Mouse (Mus musculus): Measurements from ENCODE around the gene Wdr54.

Wdr54 gene

DNA sequence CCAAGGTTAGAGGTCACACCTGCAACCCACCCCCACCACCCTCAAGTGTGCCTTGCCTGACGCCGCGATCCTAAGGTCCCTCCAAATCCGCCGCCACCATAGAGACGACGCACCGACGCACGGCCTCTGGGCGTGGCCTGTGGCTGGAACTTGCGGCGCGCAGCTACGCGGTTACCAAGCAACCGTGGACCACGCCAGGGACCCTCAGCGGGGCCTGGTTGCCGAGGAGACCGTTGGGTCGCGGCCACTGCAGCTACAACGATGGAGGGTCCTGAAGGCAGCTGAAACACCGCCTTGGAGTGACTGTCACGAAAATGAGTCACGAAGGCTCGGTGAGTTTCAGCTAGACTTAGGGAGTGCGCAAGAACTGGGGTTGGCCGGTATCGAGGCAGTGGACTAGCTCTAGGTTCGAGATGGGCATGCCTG is at the start of gene Wdr54, which contains the start of gene 1700003E16Rik:
Gene Wdr54 (minus strand): TSS at position 139 of the 426 bp plus-strand sequence.
Gene 1700003E16Rik (plus strand): TSS at position 146 of the 426 bp plus-strand sequence.
- peak; percentile 18 to 49 for DNase-seq (ENCODE audit: low spot score in 2 of 2)

DNA sequence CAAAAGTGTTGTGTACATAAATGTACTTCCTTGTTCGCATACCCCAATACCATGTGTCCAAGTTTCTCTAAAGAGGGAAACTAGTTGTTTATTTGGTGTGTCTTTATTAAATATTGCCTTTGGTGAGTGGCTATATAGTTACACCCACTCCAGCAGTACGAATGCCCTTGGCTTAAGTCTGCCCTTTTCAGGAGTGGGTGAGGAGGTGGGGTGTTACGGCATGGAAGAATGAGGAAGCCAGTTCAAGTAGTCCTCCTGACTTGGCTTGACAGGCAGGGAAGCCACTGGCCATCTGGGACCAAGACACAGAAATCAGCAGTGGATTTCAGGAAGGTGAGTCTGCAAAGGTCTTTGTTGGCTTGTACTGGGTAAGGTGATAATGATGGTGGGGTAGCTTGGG is 49.7 kb upstream of the Wdr54 start:
- DNase-seq (ENCODE audit: low spot score in 2 of 2): no peak

DNA sequence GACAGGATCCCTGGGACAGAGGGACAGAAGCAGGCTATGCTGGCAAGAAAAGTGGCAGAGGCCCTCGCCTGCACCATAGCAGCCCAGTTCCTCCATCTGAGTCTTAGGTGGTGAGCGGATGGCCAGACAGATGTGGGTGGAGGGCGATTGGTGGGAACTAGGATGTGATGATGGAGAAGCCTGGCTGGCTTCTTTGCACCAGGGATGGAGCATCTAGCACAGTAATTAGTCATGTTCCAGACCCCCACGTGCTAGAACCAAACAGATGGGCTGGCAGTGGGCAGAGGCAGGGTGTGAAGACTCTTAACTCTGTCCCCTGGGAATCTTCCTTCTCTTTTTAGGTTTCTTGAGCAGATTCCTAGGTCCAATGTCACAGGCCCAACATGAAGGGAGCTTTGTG is 47.1 kb upstream of the Wdr54 start:
- no peak for DNase-seq (ENCODE audit: low spot score in 2 of 2)

DNA sequence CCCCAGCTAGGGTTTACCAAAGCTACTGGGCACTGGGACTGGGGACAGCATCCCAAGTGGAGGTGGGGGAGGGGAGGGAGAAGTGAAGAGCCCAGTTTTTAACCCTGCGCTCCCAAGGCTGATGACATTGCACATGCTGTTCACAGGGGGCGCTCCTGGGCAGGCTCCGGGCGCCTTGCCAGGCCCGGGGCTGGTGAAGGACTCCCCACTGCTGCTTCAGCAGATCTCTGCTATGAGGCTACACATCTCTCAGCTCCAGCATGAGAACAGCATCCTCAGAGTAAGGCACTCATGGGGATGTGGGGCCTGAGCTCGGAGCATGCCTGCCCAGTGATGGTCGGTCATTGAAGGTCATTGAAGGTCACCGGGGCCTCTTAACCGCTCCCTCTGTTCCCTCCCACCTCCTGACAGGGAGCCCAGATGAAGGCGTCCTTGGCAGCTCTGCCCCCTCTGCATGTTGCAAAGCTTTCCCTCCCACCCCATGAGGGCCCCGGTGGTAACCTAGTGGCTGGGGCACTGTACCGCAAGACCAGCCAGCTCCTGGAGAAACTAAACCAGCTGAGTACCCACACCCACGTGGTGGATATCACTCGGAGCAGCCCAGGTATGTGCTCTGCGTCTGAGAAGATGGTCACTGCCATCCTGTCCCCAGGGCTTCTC is 41.3 kb upstream of the Wdr54 start:
- peak in 1 of 2 experiments; percentile 37 for DNase-seq (ENCODE audit: low spot score in 2 of 2)

DNA sequence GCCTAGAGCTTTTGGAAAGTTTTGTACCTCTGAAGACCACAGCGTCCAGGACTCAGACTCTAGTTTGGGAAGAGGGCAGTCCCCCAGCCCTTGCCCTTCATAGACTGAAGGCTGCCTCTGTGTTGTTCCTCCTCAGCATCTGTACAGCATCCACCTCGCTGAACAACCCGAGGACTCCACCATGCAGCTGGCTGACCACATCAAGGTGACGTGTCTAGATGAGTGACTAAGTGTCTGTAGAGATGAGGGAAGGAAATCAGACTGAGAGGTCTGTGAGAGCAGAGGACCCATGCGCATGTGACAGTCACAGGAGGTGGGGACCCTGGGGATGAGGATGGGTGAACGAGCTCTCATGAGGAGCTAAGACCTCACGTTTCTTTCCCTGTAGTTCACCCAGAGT is 37.4 kb upstream of the Wdr54 start:
- no peak for DNase-seq (ENCODE audit: low spot score in 2 of 2)

DNA sequence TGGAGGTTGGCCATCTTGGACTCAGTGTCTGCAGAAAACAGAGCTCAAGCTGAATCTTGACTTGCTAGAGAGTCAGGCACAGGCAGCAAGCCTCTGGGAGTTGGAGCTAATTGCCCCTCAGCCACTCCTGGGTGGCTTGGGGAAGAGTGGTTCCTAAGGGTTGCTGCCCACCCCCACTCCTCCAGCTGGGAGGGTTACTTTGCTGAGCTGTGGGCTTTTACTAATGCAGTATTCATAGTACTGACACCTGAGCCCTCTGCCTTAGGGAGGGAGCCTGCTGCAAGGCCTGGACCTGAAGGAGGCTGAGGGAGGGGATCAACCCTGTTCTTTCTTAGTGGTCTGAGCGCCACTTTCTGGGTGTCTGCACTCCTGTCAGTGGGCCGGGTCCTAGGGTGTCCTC is 30.7 kb upstream of the Wdr54 start:
- no peak for DNase-seq (ENCODE audit: low spot score in 2 of 2)

DNA sequence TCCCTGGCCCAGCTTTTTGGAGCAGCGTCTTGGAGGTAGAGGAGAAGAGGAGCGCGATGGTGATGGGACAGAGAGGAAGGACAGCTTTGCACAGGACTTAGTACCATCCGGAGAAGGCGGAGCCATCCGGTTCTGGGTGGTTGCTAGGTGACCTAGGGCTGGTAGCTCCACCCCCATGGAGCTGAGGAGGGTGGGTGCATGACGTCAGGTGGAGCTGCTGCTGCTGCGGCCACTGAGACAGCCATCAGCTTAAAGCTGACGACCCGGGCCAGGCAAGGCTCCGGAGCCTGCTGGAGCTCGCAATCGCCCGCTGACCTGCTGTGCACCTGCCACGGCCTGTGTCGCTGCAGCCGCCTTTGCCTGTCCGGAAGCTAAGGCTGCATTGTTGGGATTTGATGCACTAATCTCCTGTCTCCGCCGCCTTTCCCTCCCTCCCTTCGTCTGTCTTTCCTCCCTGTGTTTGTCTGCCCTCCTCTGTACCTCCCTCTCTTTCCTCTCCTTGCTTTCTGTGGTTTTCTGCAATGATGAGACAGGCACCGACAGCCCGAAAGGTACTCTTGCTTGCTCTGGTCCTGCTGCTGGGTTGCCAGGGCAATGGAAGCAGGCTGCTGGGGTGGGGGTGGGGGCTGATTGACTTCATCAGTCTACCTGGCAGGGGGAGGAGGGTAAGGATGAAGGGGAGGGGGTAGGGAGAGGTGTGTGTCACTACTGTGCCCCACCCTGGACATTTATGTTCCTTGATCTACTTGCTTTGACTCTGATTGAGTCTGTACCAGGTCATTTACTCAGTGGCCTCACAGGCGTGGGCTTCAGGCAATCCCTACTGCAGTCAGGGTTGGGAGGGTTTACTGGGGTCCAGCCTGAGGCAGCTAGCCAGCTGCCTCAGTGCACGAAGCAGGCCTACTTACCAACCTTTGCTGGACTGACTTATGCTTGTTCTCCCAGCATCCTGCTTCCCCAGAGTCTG is 30.0 kb upstream of the Wdr54 start:
- peak in 1 of 2 experiments; percentile 41 for DNase-seq (ENCODE audit: low spot score in 2 of 2)

DNA sequence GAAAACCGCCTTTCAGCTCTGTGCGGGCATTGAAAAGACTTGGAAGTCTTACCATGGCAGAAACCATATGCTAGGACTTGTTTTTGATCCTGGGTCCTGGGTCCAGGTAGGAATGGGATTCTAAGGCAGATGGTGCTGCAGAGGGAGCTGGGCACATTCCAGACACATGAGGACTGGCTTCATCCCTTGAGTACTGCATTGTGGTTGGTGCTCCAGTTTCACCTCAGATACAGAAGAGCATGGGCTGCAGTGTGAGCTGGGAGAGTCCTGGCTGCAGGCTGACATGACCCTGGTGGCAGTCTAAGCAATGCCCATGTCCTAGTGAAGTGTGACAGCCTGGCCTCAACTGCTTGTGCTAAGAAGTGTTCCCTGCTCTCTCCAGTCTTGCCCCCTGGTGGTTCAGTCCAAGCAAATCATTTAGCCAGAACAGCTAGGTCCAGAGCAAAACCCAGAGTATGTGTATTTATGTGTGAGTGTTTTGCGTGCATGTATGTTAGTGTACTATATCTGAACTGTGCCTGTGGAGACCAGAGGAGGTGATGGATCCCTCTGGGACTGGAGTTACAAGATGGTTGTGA is 28.8 kb upstream of the Wdr54 start:
- no peak for DNase-seq (ENCODE audit: low spot score in 2 of 2)

DNA sequence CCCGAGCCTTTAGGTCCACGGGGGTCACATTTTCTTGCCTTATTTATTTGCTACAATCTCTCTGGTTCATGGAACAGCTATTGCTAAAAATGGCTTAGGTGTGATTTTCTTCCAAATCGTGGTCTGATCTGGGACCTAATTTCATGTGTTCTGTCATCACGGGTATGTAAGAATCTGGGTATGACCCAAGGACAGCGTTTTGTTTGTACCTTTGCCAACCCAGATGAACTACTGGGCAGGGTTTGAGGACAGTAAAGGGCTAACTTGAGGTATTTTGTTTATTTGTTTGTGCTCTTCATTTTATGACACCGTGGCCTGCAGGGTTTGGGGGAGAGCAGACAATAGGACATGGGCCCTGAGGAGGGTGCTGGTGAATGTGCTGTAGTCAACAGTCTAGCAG is 24.4 kb upstream of the Wdr54 start:
- no peak for DNase-seq (ENCODE audit: low spot score in 2 of 2)

DNA sequence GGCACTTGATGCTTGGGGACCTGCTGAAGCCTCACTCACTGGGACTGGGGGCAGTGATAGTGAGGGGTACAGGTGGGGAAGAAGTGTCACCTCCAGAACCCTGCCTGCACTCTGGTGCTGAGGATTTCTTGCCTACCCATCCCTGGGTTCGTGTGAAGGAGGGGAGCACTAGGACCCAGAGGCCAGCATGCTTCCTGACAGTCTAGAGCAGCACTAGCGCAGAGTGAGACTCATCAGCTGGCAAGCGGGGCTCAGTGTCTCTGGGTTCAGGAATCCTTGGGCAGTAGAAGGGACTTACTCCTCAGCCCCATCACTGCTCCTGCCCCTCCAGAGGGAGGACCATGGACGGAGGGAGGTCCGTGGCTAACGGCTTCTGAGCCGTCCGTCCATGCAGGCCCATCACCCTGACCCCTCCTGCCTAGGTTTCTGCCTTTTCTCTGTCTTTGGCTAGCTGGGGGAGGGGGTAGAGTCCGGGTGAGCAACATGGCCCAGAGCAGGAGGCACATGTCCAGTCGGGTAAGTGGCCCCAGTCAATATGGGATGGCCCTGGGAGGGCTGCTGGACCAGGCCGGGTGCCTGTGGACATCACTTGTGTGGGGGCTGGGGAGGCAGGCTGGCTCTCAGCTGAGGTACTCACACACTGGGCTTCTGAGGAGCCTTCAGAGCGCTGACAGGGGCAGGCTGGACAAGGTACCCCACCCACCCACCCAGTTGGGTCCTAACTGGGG is 23.4 kb upstream of the Wdr54 start:
- no peak for DNase-seq (ENCODE audit: low spot score in 2 of 2)

DNA sequence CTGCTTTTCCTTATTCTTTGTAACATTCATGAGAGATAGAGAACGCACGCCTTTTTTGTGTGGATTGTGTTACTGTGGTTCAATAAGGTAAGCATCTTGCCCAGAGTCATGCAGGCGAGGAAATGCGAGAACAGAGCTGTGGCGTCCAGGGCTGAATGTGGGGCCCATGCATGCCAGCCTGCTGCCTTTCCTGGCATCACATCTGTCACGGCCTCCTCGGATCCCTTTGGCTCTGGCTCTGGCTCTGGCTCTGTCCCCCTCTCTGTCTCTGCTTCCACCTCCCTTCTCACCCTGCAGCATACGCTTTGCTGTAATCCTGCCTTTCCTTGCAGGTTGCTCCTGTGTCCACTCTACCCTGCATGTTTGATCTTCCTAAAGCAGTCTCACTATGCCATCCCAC is 19.8 kb upstream of the Wdr54 start:
- no peak for DNase-seq (ENCODE audit: low spot score in 2 of 2)

DNA sequence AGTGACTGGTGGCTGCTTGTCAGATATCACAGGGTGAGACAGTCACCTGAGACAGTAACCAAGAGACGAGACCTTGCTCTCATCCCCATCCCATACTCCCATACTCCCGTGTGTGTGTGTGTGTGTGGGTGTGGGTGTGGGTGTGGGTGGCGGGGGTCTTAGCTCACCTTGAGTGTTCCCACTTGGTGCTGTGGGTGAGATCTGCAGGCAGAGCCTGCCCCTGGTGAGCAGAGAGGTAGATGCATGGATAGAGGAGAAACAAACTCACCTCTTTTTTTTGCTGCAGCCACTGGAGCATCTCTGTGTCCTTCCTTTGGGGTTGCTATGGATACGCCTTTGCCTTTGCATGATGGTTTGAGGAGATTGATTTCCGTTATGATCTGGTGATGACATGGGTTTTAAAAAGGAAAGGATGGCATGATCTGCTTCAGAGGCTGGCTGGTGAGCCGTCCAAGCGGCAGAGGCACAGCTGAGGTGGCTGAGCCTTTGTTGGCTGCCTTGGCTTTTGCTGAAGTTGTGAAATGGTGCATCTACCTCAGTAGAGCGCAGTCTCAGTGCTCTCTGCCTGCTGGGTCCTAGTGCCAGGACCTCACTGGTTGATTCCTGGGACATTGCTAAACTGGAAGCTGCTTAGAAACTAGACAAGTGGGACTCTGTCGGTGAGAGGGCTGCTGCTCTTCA is 16.2 kb upstream of the Wdr54 start:
- DNase-seq (ENCODE audit: low spot score in 2 of 2): no peak

DNA sequence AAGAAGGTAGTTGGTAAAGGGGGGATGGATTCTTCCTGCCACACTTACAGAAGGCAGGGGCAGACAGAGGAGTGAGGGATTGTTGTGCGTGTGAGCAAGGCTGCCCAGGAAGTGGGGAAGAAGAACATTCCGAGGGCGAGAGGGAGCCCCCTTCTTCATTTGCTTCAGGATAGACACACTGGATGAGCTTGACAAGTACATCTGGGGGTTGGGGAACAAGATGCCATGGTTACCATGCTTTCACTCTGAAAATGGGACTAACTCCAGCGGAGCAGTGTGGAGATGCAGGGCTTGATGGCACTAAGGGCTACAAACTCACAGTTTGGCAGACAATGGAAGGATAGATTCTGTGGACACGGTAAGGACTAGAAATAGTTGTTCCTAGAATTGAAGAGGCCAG is 14.9 kb upstream of the Wdr54 start:
- DNase-seq (ENCODE audit: low spot score in 2 of 2): no peak

DNA sequence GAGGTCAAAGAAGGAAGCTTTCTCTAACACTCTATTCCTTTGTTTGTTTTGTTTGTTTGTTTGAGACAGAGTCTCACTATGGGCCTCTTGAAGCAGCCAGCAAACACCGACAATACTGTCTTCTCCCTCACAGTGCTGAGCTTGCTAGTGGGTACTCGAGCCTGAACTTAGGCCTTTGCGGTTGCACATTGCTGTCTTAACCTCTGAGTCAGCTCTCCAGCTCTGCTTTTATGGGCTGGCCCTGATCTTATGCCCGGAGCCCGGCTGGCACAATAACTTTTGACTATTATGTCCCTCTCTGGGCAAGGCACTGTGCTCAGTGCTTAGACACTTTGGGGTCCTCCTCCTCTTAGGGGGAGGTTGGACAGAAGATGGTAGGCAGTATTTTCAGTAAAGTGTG is 13.7 kb upstream of the Wdr54 start:
- DNase-seq (ENCODE audit: low spot score in 2 of 2): no peak

DNA sequence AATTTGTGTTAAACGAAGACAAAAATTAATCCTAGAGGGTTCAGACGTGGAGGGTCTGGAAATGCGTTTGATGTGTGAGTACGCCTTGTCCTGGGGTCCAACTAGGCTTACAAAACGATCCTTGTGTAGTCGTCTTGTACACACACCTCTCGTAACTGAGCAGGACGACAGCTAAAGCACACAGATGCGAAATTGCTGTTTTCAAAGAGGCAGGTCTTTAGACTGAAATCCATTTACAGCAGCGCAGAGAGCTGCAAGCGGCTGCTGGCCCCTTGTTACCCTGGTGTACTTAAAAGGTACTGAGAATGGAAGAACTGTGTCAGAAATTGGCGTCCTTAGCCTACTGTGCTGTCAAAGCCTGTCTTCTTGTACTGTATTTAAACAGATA is 10.0 kb upstream of the Wdr54 start:
- no peak for DNase-seq (ENCODE audit: low spot score in 2 of 2)

DNA sequence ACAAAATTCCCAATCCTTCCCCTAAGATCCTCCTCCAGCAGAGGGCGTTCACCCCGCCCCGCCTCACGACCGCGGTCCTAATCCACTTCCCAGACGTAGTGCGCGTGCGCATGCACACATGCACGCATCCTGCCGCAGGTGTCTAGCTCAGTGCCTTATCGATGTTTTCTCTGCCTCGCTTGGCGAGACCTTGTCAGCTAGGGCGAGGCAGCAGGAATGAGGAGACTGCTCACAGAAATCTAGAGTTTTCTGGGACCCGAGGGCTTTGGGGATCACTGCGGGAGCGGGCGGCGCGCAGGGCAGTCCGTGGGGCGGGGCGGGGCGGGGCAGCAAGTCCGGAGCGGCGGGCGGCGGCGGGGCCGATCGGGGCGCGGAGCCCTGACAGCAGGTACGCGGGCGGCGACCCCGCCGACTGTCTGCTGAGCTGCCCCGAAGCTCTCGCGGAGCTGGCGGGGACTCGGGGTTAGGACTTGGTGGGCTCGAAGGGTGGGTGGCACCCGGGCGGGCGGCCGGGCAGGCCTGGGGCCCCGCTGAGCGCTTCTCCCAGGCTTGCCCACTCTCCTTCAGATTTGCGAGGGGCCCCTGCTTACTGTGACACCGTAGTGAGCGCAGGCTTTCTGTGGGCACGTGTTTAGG is 9.5 kb upstream of the Wdr54 start, which contains the start of gene Dctn1:
Gene Dctn1 (plus strand): TSS at position 314 of the 636 bp plus-strand sequence.
- DNase-seq (ENCODE audit: low spot score in 2 of 2): peak; percentile 96 to 97

DNA sequence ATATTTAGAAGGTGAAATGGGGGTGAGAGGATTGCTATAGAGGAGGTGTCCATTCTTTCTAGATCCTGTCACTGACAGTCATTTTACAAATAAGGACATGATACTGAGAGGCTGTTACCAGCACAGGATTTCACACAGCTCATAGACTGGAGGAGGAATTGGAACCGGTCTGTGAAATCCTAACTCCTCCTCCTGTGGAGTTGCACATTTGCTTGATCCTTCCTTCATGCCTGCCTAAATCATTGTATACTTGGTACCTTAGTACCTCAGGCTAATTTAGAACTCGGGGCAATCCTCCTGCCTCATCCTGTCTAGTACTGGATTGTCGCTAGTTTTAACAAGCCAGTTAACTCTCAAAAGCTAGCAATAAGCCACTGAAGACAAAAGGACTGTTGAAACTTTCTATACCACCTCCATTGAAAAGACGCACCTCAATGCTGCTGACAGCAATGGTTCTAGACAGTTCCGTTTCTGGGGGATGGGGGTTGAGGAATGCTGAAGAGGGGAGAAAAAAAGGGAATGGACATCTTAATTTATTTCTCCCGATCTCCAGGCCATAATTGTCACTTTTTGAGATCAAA is 8.9 kb upstream of the Wdr54 start:
- DNase-seq (ENCODE audit: low spot score in 2 of 2): no peak

DNA sequence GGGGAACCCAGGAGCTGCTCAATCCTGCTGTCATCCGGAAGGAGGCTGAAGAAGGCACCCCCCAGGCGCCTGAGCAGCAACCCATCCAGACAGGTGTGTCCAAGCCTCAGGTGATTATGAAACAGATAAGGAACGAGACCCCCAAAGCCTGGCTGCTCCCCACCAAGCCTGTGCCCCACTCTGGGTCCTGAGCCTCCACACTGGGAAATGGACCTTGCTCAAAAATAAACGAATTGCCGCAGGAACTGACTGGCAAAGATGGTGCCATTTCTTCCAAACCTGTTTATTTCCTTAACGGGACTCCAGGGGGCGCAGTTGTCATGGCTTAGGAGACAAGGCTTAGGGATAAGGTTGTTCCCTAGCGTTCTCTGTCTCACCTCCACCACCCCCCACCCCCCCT is 6.5 kb upstream of the Wdr54 start:
- DNase-seq (ENCODE audit: low spot score in 2 of 2): peak; percentile 27 to 74

DNA sequence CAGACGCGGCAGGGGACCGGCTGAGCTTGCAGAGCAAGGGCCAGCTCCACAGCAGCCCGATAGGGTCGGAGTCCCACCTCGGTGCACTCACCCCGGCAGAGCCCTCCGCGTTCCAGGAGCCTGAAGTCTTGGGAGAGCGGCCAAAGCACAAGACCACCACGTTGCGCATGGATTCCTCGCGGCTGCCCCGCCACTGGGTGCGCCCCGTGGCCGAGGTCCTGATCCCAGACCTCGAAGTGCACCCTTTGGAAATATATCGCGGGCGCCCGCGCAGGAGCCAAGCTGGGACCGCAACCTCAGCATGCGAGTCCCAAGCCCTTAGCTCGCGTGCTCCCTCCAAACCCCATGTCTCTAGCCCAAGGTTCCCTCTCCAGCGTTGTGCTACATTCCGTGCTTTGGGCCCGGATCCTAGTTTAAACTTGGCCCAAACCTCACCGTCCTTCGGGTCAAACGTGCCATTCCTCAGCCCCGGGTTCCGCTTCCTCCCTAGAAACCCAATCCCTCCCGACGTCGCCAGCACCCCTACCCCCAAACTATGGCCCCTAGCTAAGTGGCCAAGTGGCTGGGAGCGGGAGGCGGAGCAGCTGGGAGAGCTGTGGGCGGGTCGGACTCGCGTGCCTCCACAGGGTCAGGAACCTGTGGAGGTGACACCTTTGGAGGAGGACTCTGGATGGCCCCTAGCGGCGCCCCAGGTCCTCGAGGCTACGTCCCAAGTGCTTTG is 5.9 kb upstream of the Wdr54 start:
- DNase-seq (ENCODE audit: low spot score in 2 of 2): no peak

DNA sequence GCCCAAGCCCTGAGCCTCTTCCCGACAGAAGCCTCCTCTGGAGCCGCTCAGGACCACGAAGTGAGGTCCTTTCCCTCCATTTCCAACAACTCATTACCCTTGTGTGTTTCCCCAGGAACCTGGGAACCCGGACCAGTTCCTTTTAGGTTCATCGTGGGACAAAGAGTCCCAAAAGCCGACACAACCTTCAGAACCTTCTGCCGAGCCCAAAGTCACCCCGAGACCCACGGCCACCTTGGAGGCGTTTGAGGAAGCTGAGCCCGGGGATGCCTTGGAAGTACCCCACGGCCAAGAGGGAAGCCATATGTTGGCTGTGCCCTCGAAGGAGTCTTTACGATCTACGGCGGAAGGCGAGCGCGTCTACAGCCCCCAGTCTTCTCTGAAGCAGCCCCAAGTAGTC is 5.2 kb upstream of the Wdr54 start:
- DNase-seq (ENCODE audit: low spot score in 2 of 2): no peak
